Mouse (Mus musculus): ENCODE data around the gene Tmem202.

- TF ChIP-seq ZMIZ1 (IDR thresholded peaks at IDR 0.05; ENCODE audit: low read depth, low read length) (no peak), NRF1 (IDR thresholded peaks at IDR 0.05; ENCODE audit: low read depth, low read length) (no peak), CTCF (conservative IDR thresholded peaks at IDR 0.05 in 1 of 2, IDR thresholded peaks at IDR 0.05 in 1 of 2; ENCODE audit: low read depth in 2 of 2, low read length in 2 of 2) (no peak), IRF4 (IDR thresholded peaks at IDR 0.05; ENCODE audit: low read depth, low read length) (no peak), MXI1 (IDR thresholded peaks at IDR 0.05; ENCODE audit: low read depth, low read length) (no peak), POLR2A (IDR thresholded peaks at IDR 0.05; ENCODE audit: low read depth, low read length) (no peak), CHD1 (IDR thresholded peaks at IDR 0.05; ENCODE audit: low read depth, low read length) (no peak)
Measured at GRCm38 (mm10) chr9:59551017-59551416, 11.4 kb upstream of the Tmem202 start.
